Mouse (Mus musculus) CH12.LX (cell line): Measurements from ENCODE around the gene Lrrc46.

Experiments
- CHD2 ChIP-seq: IDR thresholded peaks from 2 replicates; pipeline ENCODE4 v1.6.1; 2011; ENCODE audit warnings: low read length, improper control_type of control experiment
- MAFK ChIP-seq: IDR thresholded peaks from 2 replicates; pipeline ENCODE4 v1.6.1; 2011; ENCODE audit warnings: low read length, improper control_type of control experiment; ENCODE audit not compliant: insufficient replicate concordance
- POLR2A ChIP-seq: IDR thresholded peaks from 2 replicates; pipeline ENCODE4 v1.6.1; 2011; ENCODE audit warnings: low read depth, mild to moderate bottlenecking, improper control_type of control experiment, low read length
- ZMIZ1 ChIP-seq: IDR thresholded peaks from 2 replicates; pipeline ENCODE4 v1.6.1; 2012; ENCODE audit warnings: low read depth, mild to moderate bottlenecking, inconsistent platforms, low read length, improper control_type of control experiment

DNA sequence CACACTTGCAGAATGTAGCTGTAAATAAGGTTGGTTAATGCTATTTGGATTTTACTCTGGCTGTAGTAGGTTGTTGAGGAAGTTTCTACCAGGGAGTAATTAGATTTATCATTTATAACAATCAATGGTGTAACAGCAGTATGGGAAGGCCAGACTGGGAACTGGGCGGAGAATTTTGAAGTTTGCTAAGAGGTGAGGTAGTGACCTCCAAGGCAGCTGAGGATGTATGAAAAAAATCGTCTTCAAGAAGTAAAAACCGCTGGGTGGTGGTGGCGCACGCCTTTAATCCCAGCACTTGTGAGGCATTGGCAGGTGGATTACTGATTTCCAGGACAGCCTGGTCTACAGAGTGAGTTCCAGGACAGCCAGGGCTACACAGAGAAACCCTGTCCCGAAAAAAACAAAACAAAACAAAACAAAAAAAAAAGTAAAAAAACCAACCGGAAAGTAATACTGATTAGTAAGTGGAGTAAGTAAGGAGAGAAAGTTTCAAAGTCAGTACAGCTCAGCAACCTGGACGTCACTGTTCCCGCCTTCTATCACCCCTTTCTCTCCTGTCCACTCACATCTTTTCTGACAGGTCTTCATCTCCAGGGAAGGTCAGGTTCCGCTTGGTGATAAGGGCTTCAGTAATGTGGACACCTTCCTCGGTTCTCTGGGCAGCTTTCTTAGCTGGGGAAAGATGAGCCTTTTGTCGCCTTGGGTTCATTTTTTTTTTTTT is 746 bp downstream of the Lrrc46 start:
- TF ChIP-seq ZMIZ1: no peak; the same call in 1 of the 2 replicates
- TF ChIP-seq POLR2A: no peak
- TF ChIP-seq MAFK: no peak
- no peak for TF ChIP-seq CHD2
